Mouse (Mus musculus): ENCODE data around the gene Arhgef6. TPM values are rescaled to one million over a fixed set of nuclear protein-coding genes. Genes with fewer than 3 reads are reported as not detected.

The Arhgef6 gene
- total and polyA plus RNA-seq, 3 experiments = 1.1 to 3.3 TPM; not detected in 1

DNA sequence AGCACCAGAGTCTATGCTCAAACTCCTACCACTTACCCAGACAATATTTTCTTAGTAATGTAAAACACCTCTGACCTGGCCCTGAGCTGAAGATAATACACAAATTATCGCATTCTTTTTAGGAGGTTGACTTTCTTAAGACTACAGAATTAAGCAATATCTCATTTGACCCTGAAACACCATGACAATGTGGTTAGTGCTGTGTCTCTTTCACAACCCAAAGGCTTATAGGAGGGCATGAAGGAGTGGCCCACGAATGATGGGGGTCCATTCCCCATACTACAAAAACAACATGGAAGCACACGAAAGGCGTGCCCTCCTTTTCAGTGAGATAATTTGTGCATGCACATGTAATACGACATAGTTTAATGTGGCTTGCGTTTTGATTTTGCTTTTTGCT, 3.2 kb downstream of the Arhgef6 start:
- Histone ChIP-seq H3K27me3 (ENCODE audit: control insufficient read depth in 1 of 2, insufficient read depth in 2 of 2, low read length in 2 of 2) (no peaks in the 10 kb centered on the region), H3K9ac (ENCODE audit: control insufficient read depth, low read depth, low read length, poor library complexity, severe bottlenecking) (no peak overlapping the region), H3K36me3 (ENCODE audit: control insufficient read depth in 1 of 2, insufficient read depth in 2 of 2, low read length in 2 of 2) (no peaks in the 10 kb centered on the region), H3K4me3 (ENCODE audit: control insufficient read depth in 1 of 2, insufficient read depth in 1 of 2, low read depth in 2 of 2, low read length in 2 of 2) (no peak overlapping the region), H3K27ac (ENCODE audit: control insufficient read depth, low read depth, low read length) (no peak overlapping the region), H3K9me3 (replicated peaks; ENCODE audit: insufficient read depth, low read length) (no peaks in the 10 kb centered on the region), H3K79me2 (ENCODE audit: control insufficient read depth, insufficient read depth, low read length, poor library complexity) (no peaks in the 10 kb centered on the region), H3K4me1 (ENCODE audit: control insufficient read depth in 1 of 2, insufficient read depth in 2 of 2, low read length in 2 of 2) (no peaks in the 10 kb centered on the region)
- TF ChIP-seq EP300 (IDR thresholded peaks at IDR 0.05; ENCODE audit: low read depth in 1 of 2, low read length in 2 of 2) (no peak), SIN3A (IDR thresholded peaks at IDR 0.05; ENCODE audit: low read length) (no peak), MAZ (IDR thresholded peaks at IDR 0.05; ENCODE audit: low read depth, low read length) (no peak), UBTF (IDR thresholded peaks at IDR 0.05; ENCODE audit: borderline replicate concordance, insufficient read depth, low read depth, low read length) (no peak), TAL1 (IDR thresholded peaks at IDR 0.05; ENCODE audit: low read length) (no peak), MXI1 (IDR thresholded peaks at IDR 0.05; ENCODE audit: low read depth, low read length) (no peak), NELFE (IDR thresholded peaks at IDR 0.05; ENCODE audit: low read depth, low read length) (no peak), HCFC1 (IDR thresholded peaks at IDR 0.05; ENCODE audit: low read depth, low read length) (no peak), MAFK (IDR thresholded peaks at IDR 0.05; ENCODE audit: borderline replicate concordance, low read depth, low read length) (no peak), MEF2A (IDR thresholded peaks at IDR 0.05; ENCODE audit: extremely low read depth, insufficient replicate concordance, low read depth, low read length, poor library complexity, severe bottlenecking) (no peak), ZKSCAN1 (IDR thresholded peaks at IDR 0.05; ENCODE audit: low read depth, low read length) (no peak), BHLHE40 (IDR thresholded peaks at IDR 0.05; ENCODE audit: borderline replicate concordance, low read depth, low read length) (no peak), CTCF (IDR thresholded peaks at IDR 0.05 in 2 of 3, conservative IDR thresholded peaks at IDR 0.05 in 1 of 3; ENCODE audit: control insufficient read depth in 1 of 3, insufficient read depth in 1 of 3, low read depth in 2 of 3, low read length in 3 of 3, poor library complexity in 1 of 3, severe bottlenecking in 1 of 3) (no peak), POLR2A (IDR thresholded peaks at IDR 0.05; ENCODE audit: control insufficient read depth in 1 of 2, insufficient read depth in 1 of 2, low read depth in 1 of 2, low read length in 2 of 2, poor library complexity in 1 of 2) (no peak), ZC3H11A (IDR thresholded peaks at IDR 0.05; ENCODE audit: low read depth, low read length) (no peak), ZNF384 (IDR thresholded peaks at IDR 0.05; ENCODE audit: low read depth, low read length) (no peak), NRF1 (IDR thresholded peaks at IDR 0.05; ENCODE audit: insufficient read depth, low read depth, low read length, poor library complexity, severe bottlenecking) (no peak)
- no peak for DNase-seq (ENCODE audit: low read depth, low spot score)

DNA sequence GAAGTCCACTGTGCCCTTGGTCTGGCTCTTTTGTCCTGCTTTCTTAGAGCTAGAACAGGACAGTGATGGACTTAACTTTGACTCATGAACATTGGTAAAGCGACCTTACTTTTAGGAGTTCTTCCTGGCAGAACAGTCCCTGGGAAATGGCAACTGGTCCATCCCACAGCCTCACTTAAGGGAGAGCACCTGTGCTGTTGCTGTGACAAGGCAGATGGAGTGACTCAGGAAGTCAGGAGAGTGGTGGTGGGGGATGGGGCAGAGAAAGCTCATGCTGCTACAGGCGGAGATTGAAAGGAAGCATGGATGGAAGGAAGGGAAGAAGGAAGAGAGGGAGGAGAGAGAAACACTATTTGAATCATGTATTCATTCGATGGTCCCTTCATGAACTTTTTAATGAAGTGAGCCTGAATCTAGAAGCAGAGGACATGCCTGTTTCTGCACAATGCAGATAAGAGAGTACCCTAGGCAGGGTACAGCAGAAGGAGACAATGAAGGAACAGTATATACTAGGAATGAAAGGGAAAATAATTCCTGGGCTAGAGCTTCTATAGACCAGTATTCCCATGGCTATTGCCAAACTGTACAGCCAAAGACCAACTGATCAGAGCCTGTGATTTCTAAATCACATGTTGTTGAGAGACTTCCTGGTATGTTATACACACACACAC, 10.7 kb downstream of the Arhgef6 start:
- no peaks in the 10 kb centered on the region for H3K79me2 ChIP-seq (ENCODE audit: control insufficient read depth, insufficient read depth, low read length, poor library complexity)
- no peaks in the 10 kb centered on the region for H3K27me3 ChIP-seq (ENCODE audit: control insufficient read depth in 1 of 2, insufficient read depth in 2 of 2, low read length in 2 of 2)
- no peak for DNase-seq (ENCODE audit: low read depth, low spot score)
- no peak overlapping the region for H3K9ac ChIP-seq (ENCODE audit: control insufficient read depth, low read depth, low read length, poor library complexity, severe bottlenecking)
- no peaks in the 10 kb centered on the region for H3K36me3 ChIP-seq (ENCODE audit: control insufficient read depth in 1 of 2, insufficient read depth in 2 of 2, low read length in 2 of 2)
- H3K27ac ChIP-seq (ENCODE audit: control insufficient read depth, low read depth, low read length) = no peak overlapping the region
- no peak overlapping the region for H3K4me3 ChIP-seq (ENCODE audit: control insufficient read depth in 1 of 2, insufficient read depth in 1 of 2, low read depth in 2 of 2, low read length in 2 of 2)
- no peaks in the 10 kb centered on the region for H3K9me3 ChIP-seq (replicated peaks; ENCODE audit: insufficient read depth, low read length)
- TF ChIP-seq JUND (IDR thresholded peaks at IDR 0.05; ENCODE audit: low read depth, low read length) = no peak
- TF ChIP-seq HCFC1 (IDR thresholded peaks at IDR 0.05; ENCODE audit: low read depth, low read length) = no peak
- TF ChIP-seq GABPA (IDR thresholded peaks at IDR 0.05; ENCODE audit: low read depth, low read length) = no peak
- no peak for TF ChIP-seq ZC3H11A (IDR thresholded peaks at IDR 0.05; ENCODE audit: low read depth, low read length)
- TF ChIP-seq MAZ (IDR thresholded peaks at IDR 0.05; ENCODE audit: low read depth, low read length) = no peak
- no peak for TF ChIP-seq ZMIZ1 (IDR thresholded peaks at IDR 0.05; ENCODE audit: low read depth, low read length)
- TF ChIP-seq ELF1 (IDR thresholded peaks at IDR 0.05; ENCODE audit: low read depth, low read length) = no peak
- no peak for TF ChIP-seq BHLHE40 (IDR thresholded peaks at IDR 0.05; ENCODE audit: borderline replicate concordance, low read depth, low read length)
- TF ChIP-seq EP300 (IDR thresholded peaks at IDR 0.05; ENCODE audit: low read depth in 1 of 2, low read length in 2 of 2) = no peak
- no peaks in the 10 kb centered on the region for H3K4me1 ChIP-seq (ENCODE audit: control insufficient read depth in 1 of 2, insufficient read depth in 2 of 2, low read length in 2 of 2)

Measured in MEL (cell line).